In the genomic region with DNA sequence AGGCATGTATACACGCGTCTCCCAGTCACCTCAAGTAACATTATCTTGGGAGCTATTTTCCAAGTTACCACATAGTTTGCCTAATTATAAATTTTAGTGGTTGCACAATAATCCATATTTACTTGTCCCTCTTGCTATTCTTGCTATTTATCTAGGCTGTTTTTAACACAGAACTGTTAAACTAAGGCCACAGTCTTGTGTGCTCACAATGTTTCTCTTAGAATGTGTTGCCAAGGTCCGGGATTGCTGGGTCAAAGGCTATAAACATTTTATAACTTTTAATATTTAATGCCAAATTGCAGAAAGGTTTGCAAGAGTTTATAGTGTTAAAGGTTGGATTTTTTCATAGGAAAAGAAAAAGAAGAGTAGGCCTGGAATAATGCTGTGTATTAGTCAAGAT, we compare ENCODE assay signal across 13 mouse cellular contexts.
"Had no signal": no experiment of that assay in that cellular context is flagged by ENCODE, and none has a peak within 500 bp of the region (broad histone marks: within the 10 kb centered on the region; RNA-seq: fewer than 3 reads in every experiment).

No protein-coding gene starts in this region.

- H3K4me1 ChIP-seq: hindbrain, embryonic 15.5 days; liver, embryonic 13.5 days; midbrain, embryonic 10.5 days; midbrain, embryonic 13.5 days had no signal

- H3K4me2 ChIP-seq: hindbrain, embryonic 15.5 days; liver, embryonic 13.5 days; lung, embryonic 14.5 days; midbrain, embryonic 13.5 days had no signal

- ATAC-seq: intestine, postnatal 0 days; midbrain, embryonic 13.5 days; midbrain, embryonic 16.5 days had no signal

- DNase-seq: layer of hippocampus, postnatal 36 days; liver, embryonic 13.5 days; lung, embryonic 14.5 days; lung, postnatal 14 days; thymus, adult 18-20 months; thymus, postnatal 36 days had no signal

- H3K9me3 ChIP-seq: hindbrain, embryonic 15.5 days; liver, embryonic 13.5 days; megakaryocyte, embryonic 14.5 days; midbrain, embryonic 10.5 days; midbrain, embryonic 13.5 days had no signal

- H3K27me3 ChIP-seq: hindbrain, embryonic 15.5 days; liver, embryonic 13.5 days; megakaryocyte, embryonic 14.5 days; midbrain, embryonic 13.5 days had no signal

- H3K27ac ChIP-seq: hindbrain, embryonic 15.5 days; left cerebral cortex, adult 2 months; liver, embryonic 13.5 days; midbrain, embryonic 10.5 days; midbrain, embryonic 13.5 days had no signal

- H3K4me3 ChIP-seq: hindbrain, embryonic 15.5 days; left cerebral cortex, adult 2 months; liver, embryonic 13.5 days; megakaryocyte, embryonic 14.5 days; midbrain, embryonic 10.5 days; midbrain, embryonic 13.5 days had no signal

- H3K9ac ChIP-seq: hindbrain, embryonic 15.5 days; liver, embryonic 13.5 days; lung, embryonic 14.5 days; midbrain, embryonic 13.5 days had no signal

- H3K36me3 ChIP-seq: hindbrain, embryonic 15.5 days; liver, embryonic 13.5 days; midbrain, embryonic 10.5 days; midbrain, embryonic 13.5 days had no signal
